Mouse (Mus musculus): ENCODE measurements around the gene Gnb1. TPM values are rescaled to one million over a fixed set of nuclear protein-coding genes. Genes with fewer than 3 reads are reported as not detected.
"Not testable (repeated sequence)": the region's sequence is repeated elsewhere in the genome, so short reads cannot be mapped to it uniquely, and the experiment has no call there.

Gnb1 gene
- polyA plus RNA-seq, 1 experiment from 2014 or later, result 399 TPM

DNA sequence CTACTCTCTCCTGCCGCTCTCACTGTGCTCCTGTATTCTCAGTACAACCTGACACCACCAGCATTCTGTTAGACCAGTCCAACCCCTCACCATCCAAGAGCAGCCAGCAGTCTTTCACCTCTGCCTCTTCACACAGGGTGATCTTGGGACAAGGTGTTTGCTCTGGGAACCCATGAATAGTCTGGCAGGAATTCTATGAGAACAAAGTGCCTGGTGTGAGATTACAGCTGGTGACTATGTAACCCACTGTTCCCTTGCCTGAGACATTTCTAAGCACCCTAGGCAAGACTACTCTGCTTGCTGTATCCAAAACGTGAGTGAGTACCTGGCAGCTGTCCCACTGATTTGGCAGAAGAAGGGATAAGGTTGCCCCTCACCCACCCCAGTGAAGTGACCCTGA is 69.8 kb downstream of the Gnb1 start:
- no peak overlapping the region for H3K4me3 ChIP-seq
- peak overlapping the region; percentile 11; the same call in 1 of the 2 replicates for H3K27ac ChIP-seq
- no peak overlapping the region for H3K4me2 ChIP-seq
- no peaks in the 10 kb centered on the region for H3K9me3 ChIP-seq
- H3K9ac ChIP-seq, result no peak overlapping the region
- peaks cover 34% of the 10 kb centered on the region for H3K4me1 ChIP-seq
- ATAC-seq (ENCODE audit: insufficient number of reproducible peaks, low FRiP score, low TSS enrichment, low read depth), result no peak
- no peaks in the 10 kb centered on the region for H3K27me3 ChIP-seq
- WGBS, result 52% methylated on average over 2 of the region's 2 CpGs
- H3K36me3 ChIP-seq, result peaks cover 46% of the 10 kb centered on the region

GRCm38 (mm10) chr4:155561661-155562442 is 70.7 kb downstream of the Gnb1 start, which contains the start of gene Nadk:
Gene Nadk (plus strand): TSS chr4:155562378.
- H3K4me1 ChIP-seq, result peaks cover 37% of the 10 kb centered on the region
- peak within 1 kb of the TSS; percentile 91 for H3K27ac ChIP-seq
- ATAC-seq (ENCODE audit: insufficient number of reproducible peaks, low FRiP score, low TSS enrichment, low read depth), result no peak
- no peaks in the 10 kb centered on the region for H3K27me3 ChIP-seq
- peak within 1 kb of the TSS; percentile 90 for H3K4me3 ChIP-seq
- H3K36me3 ChIP-seq, result peaks cover 37% of the 10 kb centered on the region
- 56% methylated on average over 7 of the region's 7 CpGs for WGBS
- H3K4me2 ChIP-seq, result peak within 1 kb of the TSS; percentile 63
- peak within 1 kb of the TSS; percentile 29; the same call in 1 of the 2 replicates for H3K9ac ChIP-seq
- H3K9me3 ChIP-seq, result no peaks in the 10 kb centered on the region

GRCm38 (mm10) chr4:155562725-155563399 is 71.7 kb downstream of the Gnb1 start:
- peak overlapping the region; percentile 29; the same call in 1 of the 2 replicates for H3K9ac ChIP-seq
- H3K36me3 ChIP-seq, result peaks cover 31% of the 10 kb centered on the region
- H3K4me1 ChIP-seq, result peaks cover 37% of the 10 kb centered on the region
- no peak for ATAC-seq (ENCODE audit: insufficient number of reproducible peaks, low FRiP score, low TSS enrichment, low read depth)
- WGBS, result 3% methylated on average over 19 of the region's 19 CpGs
- no peaks in the 10 kb centered on the region for H3K9me3 ChIP-seq
- no peaks in the 10 kb centered on the region for H3K27me3 ChIP-seq
- peak overlapping the region; percentile 90 for H3K4me3 ChIP-seq
- H3K27ac ChIP-seq, result peak overlapping the region; percentile 91
- peak overlapping the region; percentile 63 for H3K4me2 ChIP-seq

GRCm38 (mm10) chr4:155563400-155564231 is 72.5 kb downstream of the Gnb1 start:
- Histone ChIP-seq H3K9me3 (no peaks in the 10 kb centered on the region), H3K4me1 (peaks cover 37% of the 10 kb centered on the region), H3K27ac (peak overlapping the region; percentile 91), H3K36me3 (peaks cover 24% of the 10 kb centered on the region), H3K4me3 (peak overlapping the region; percentile 90), H3K4me2 (peak overlapping the region; percentile 63), H3K9ac (peak overlapping the region; percentile 82), H3K27me3 (no peaks in the 10 kb centered on the region)
- peak; percentile 95 for ATAC-seq (ENCODE audit: insufficient number of reproducible peaks, low FRiP score, low TSS enrichment, low read depth)
- WGBS, result under 1% methylated on average over 69 of the region's 69 CpGs

DNA sequence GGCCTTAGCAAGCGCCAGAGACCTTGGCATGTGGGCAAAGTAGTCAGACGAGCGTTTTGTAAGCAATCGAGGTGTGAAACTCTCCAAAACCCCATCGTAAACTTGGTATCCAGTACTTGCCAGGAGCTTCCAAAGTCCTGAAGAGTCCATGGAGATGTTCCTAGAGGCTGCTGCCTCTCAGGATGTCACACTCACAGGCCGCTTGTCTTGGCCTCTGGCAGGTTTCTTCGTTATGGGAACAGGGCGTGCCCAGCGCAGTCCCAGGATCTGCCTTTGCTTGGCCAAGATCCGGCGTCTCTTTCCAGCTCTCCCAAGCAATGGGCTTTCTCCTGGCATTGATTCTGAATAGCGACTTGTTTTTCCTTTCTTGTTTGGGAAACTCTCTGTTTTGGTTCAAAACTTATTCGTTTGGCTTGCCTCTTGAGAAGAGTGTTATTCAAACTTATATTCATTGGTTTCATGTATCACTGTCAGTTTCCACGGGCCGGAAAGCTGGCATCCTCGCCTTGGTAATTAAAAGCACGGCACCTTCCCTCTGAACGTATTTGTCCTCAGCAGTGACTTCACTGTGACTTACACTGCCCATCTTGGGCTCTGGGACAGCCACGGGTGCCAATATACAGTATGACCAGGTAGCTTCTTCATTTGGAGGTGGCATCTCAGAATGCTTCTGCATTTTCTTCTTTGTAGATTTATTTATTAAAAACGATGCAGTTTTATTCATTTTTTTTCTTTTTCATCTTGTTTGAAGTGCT is 73.3 kb downstream of the Gnb1 start:
- H3K4me2 ChIP-seq, result peak overlapping the region; percentile 63
- peaks cover 37% of the 10 kb centered on the region for H3K4me1 ChIP-seq
- H3K36me3 ChIP-seq, result peaks cover 15% of the 10 kb centered on the region
- WGBS, result 10% methylated on average over 20 of the region's 20 CpGs
- H3K4me3 ChIP-seq, result peak overlapping the region; percentile 90
- peak overlapping the region; percentile 82 for H3K9ac ChIP-seq
- H3K27me3 ChIP-seq, result no peaks in the 10 kb centered on the region
- no peaks in the 10 kb centered on the region for H3K9me3 ChIP-seq
- ATAC-seq (ENCODE audit: insufficient number of reproducible peaks, low FRiP score, low TSS enrichment, low read depth), result no peak
- H3K27ac ChIP-seq, result peak overlapping the region; percentile 91

- H3K9me3 ChIP-seq, result no peaks in the 10 kb centered on the region
- H3K4me3 ChIP-seq, result no peak overlapping the region
- H3K4me1 ChIP-seq, result peaks cover 30% of the 10 kb centered on the region
- no peak overlapping the region for H3K9ac ChIP-seq
- WGBS, result 59% methylated on average over 8 of the region's 8 CpGs
- no peak overlapping the region for H3K27ac ChIP-seq
- H3K4me2 ChIP-seq, result no peak overlapping the region
- H3K27me3 ChIP-seq, result no peaks in the 10 kb centered on the region
- H3K36me3 ChIP-seq, result no peaks in the 10 kb centered on the region
- ATAC-seq (ENCODE audit: insufficient number of reproducible peaks, low FRiP score, low TSS enrichment, low read depth), result no peak
These were observed 75.4 kb downstream of the Gnb1 start for GRCm38 (mm10) chr4:155566555-155566954.

- no peak overlapping the region for H3K4me3 ChIP-seq
- H3K36me3 ChIP-seq, result no peaks in the 10 kb centered on the region
- H3K27me3 ChIP-seq, result no peaks in the 10 kb centered on the region
- no peak overlapping the region for H3K9ac ChIP-seq
- 28% methylated on average over 2 of the region's 2 CpGs for WGBS
- H3K9me3 ChIP-seq, result no peaks in the 10 kb centered on the region
- no peak for ATAC-seq (ENCODE audit: insufficient number of reproducible peaks, low FRiP score, low TSS enrichment, low read depth)
- no peak overlapping the region for H3K27ac ChIP-seq
- peaks cover 17% of the 10 kb centered on the region for H3K4me1 ChIP-seq
- no peak overlapping the region for H3K4me2 ChIP-seq
These were observed 77.0 kb downstream of the Gnb1 start for GRCm38 (mm10) chr4:155568170-155568569.

DNA sequence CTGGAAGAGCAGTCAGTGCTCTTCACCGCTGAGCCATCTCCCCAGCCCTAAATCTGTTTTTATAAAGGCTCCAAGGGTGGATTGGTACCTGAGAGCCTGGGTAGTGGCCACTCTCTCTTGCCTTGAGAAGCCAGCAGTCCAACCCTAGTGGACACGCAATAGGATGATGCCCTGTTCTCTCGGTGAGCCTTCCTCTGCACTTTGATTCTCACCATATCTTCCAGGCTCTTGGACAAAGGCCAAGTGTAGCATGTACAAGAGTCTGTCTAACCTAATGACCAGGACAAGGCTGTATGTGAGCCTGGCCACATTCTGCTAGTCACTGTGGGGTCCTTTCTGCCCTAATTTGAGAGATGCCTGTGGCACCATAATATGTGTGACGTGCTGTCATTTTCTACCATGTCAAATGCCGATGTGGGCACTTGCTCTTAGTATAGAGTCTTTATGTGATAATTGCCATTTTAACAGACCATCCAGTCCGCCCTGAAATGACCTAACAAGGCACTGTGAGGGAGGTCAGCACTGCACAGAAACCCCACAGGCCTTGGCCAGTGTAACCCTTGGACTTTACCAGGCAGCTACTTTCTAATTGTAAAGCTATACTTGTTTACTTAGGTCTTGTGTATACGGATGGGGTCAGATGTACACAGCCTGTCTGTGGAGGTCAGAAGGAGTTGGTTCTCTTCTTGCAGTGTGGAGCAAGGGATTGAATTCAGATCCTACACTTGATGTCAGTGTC is 77.6 kb downstream of the Gnb1 start:
- ATAC-seq (ENCODE audit: insufficient number of reproducible peaks, low FRiP score, low TSS enrichment, low read depth), result no peak
- H3K9ac ChIP-seq, result no peak overlapping the region
- 90% methylated on average over 7 of the region's 7 CpGs for WGBS
- no peaks in the 10 kb centered on the region for H3K27me3 ChIP-seq
- H3K27ac ChIP-seq, result no peak overlapping the region
- H3K4me2 ChIP-seq, result no peak overlapping the region
- H3K36me3 ChIP-seq, result no peaks in the 10 kb centered on the region
- H3K4me1 ChIP-seq, result peaks cover 17% of the 10 kb centered on the region
- H3K4me3 ChIP-seq, result no peak overlapping the region
- no peaks in the 10 kb centered on the region for H3K9me3 ChIP-seq

GRCm38 (mm10) chr4:155569818-155570217 is 78.7 kb downstream of the Gnb1 start:
- no peaks in the 10 kb centered on the region for H3K9me3 ChIP-seq

DNA sequence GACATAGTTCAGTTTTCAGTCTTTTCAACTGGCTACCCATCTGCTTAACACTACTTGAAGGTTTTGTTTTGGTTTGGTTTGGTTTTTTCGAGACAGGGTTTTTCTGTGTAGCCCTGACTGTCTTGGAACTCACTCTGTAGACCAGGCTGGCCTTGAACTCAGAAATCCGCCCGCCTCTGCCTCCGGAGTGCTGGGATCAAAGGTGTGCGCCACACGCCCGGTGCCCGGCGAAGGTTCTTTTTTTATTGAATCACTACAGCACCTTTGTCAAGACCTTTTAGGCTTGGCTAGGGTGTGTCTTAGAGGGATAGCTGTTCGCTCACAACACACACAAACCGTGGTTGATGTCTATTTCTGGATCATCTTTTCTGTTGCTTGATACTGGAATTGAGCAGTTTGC is 79.2 kb downstream of the Gnb1 start:
- H3K9me3 ChIP-seq; H3K4me3 ChIP-seq; H3K4me2 ChIP-seq; H3K27me3 ChIP-seq; H3K27ac ChIP-seq; H3K4me1 ChIP-seq; ATAC-seq (ENCODE audit: insufficient number of reproducible peaks, low FRiP score, low TSS enrichment, low read depth); H3K36me3 ChIP-seq; H3K9ac ChIP-seq: not testable (repeated sequence)
- 92% methylated on average over 11 of the region's 11 CpGs for WGBS

More at GRCm38 (mm10) chr4:155569818-155570217, 78.7 kb downstream of the Gnb1 start:
- Histone ChIP-seq H3K27me3 (no peaks in the 10 kb centered on the region), H3K9ac (no peak overlapping the region), H3K36me3 (no peaks in the 10 kb centered on the region), H3K4me1 (peaks cover 11% of the 10 kb centered on the region), H3K27ac (no peak overlapping the region), H3K4me2 (no peak overlapping the region), H3K4me3 (no peak overlapping the region)
- 85% methylated on average over 6 of the region's 6 CpGs for WGBS
- no peak for ATAC-seq (ENCODE audit: insufficient number of reproducible peaks, low FRiP score, low TSS enrichment, low read depth)
